Comparison of ENCODE assay signal across 7 mouse cellular contexts in genomic region chrX:20548880-20549440, GRCm38 (mm10). TPM values are rescaled to one million over a fixed set of nuclear protein-coding genes. Genes with fewer than 3 reads are reported as not detected.
DNase-seq lines count a peak whose midpoint lies in the region; ATAC-seq and TF ChIP-seq lines count a peak whose summit lies in the region.

No protein-coding gene starts in this region.

- no peaks in the 10 kb centered on the region for H3K4me1 ChIP-seq in limb, embryonic 12.5 days (replicated peaks)
- no peaks in the 10 kb centered on the region for H3K4me1 ChIP-seq in limb, embryonic 10.5 days
- no peaks in the 10 kb centered on the region for H3K4me1 ChIP-seq in hindbrain, embryonic 12.5 days
- H3K4me1 ChIP-seq in intestine, postnatal 0 days (replicated peaks; ENCODE audit: control insufficient read depth, insufficient read depth, low read length): no peaks in the 10 kb centered on the region
- H3K4me1 ChIP-seq in midbrain, embryonic 14.5 days (ENCODE audit: control insufficient read depth, insufficient read depth, low read length): no peaks in the 10 kb centered on the region

- H3K9ac ChIP-seq in limb, embryonic 12.5 days (replicated peaks): no peak overlapping the region
- no peak overlapping the region for H3K9ac ChIP-seq in hindbrain, embryonic 12.5 days
- no peak overlapping the region for H3K9ac ChIP-seq in intestine, postnatal 0 days (ENCODE audit: low read depth, low read length)
- H3K9ac ChIP-seq in midbrain, embryonic 14.5 days (replicated peaks; ENCODE audit: low read length): no peak overlapping the region

- no peak for TF ChIP-seq CTCF in intestine, postnatal 0 days (IDR thresholded peaks at IDR 0.05; ENCODE audit: low read depth)

- peak overlapping the region; percentile 58 for H3K4me2 ChIP-seq in limb, embryonic 12.5 days
- peak overlapping the region; percentile 57 for H3K4me2 ChIP-seq in hindbrain, embryonic 12.5 days (replicated peaks)
- H3K4me2 ChIP-seq in intestine, postnatal 0 days (replicated peaks; ENCODE audit: low read depth): peak overlapping the region; percentile 68
- H3K4me2 ChIP-seq in midbrain, embryonic 14.5 days (ENCODE audit: low read length): peak overlapping the region; percentile 60

- no peak overlapping the region for H3K27ac ChIP-seq in limb, embryonic 12.5 days
- no peak overlapping the region for H3K27ac ChIP-seq in limb, embryonic 10.5 days
- H3K27ac ChIP-seq in hindbrain, embryonic 12.5 days: no peak overlapping the region
- no peak overlapping the region for H3K27ac ChIP-seq in intestine, postnatal 0 days (ENCODE audit: low read depth, low read length)
- H3K27ac ChIP-seq in midbrain, embryonic 14.5 days (replicated peaks; ENCODE audit: low read depth, low read length): no peak overlapping the region

- H3K4me3 ChIP-seq in limb, embryonic 12.5 days (replicated peaks): no peak overlapping the region
- H3K4me3 ChIP-seq in limb, embryonic 10.5 days: no peak overlapping the region
- H3K4me3 ChIP-seq in hindbrain, embryonic 12.5 days: no peak overlapping the region
- H3K4me3 ChIP-seq in intestine, postnatal 0 days (ENCODE audit: low read depth, low read length): no peak overlapping the region
- H3K4me3 ChIP-seq in midbrain, embryonic 14.5 days (replicated peaks; ENCODE audit: low read depth, low read length): no peak overlapping the region

- ATAC-seq in limb, embryonic 12.5 days (ENCODE audit: insufficient number of reproducible peaks, insufficient read depth, low FRiP score, low TSS enrichment, low read depth): no peak
- no peak for ATAC-seq in hindbrain, embryonic 12.5 days (ENCODE audit: low FRiP score)
- ATAC-seq in intestine, postnatal 0 days: no peak
- ATAC-seq in midbrain, embryonic 14.5 days (ENCODE audit: low FRiP score, low TSS enrichment): no peak

- no peaks in the 10 kb centered on the region for H3K27me3 ChIP-seq in limb, embryonic 12.5 days
- no peaks in the 10 kb centered on the region for H3K27me3 ChIP-seq in limb, embryonic 10.5 days (ENCODE audit: low read depth, poor library complexity, severe bottlenecking)
- no peaks in the 10 kb centered on the region for H3K27me3 ChIP-seq in hindbrain, embryonic 12.5 days
- H3K27me3 ChIP-seq in intestine, postnatal 0 days (replicated peaks; ENCODE audit: control insufficient read depth, insufficient read depth, low read length): no peaks in the 10 kb centered on the region
- no peaks in the 10 kb centered on the region for H3K27me3 ChIP-seq in midbrain, embryonic 14.5 days (ENCODE audit: control insufficient read depth, insufficient read depth, low read length)

- DNase-seq in limb, embryonic 10.5 days (ENCODE audit: low spot score): no peak
- no peak for DNase-seq in midbrain, embryonic 14.5 days
- no peak for DNase-seq in left cerebral cortex, adult 8-10 months (ENCODE audit: low spot score in 2 of 2)
- DNase-seq in adrenal gland, postnatal 14 days: no peak

- H3K9me3 ChIP-seq in limb, embryonic 12.5 days: no peaks in the 10 kb centered on the region
- H3K9me3 ChIP-seq in limb, embryonic 10.5 days (replicated peaks): no peaks in the 10 kb centered on the region
- no peaks in the 10 kb centered on the region for H3K9me3 ChIP-seq in hindbrain, embryonic 12.5 days (replicated peaks)
- H3K9me3 ChIP-seq in intestine, postnatal 0 days (ENCODE audit: control insufficient read depth): no peaks in the 10 kb centered on the region
- no peaks in the 10 kb centered on the region for H3K9me3 ChIP-seq in midbrain, embryonic 14.5 days (ENCODE audit: control insufficient read depth, low read length)

- 53% methylated on average over 1 of the region's 1 CpGs for WGBS in limb, embryonic 12.5 days
- 56% methylated on average over 1 of the region's 1 CpGs for WGBS in limb, embryonic 10.5 days
- WGBS in hindbrain, embryonic 12.5 days: 63% methylated on average over 1 of the region's 1 CpGs
- WGBS in intestine, postnatal 0 days: 32% methylated on average over 1 of the region's 1 CpGs
- WGBS in midbrain, embryonic 14.5 days: 54% methylated on average over 1 of the region's 1 CpGs

- H3K36me3 ChIP-seq in limb, embryonic 12.5 days: no peaks in the 10 kb centered on the region
- no peaks in the 10 kb centered on the region for H3K36me3 ChIP-seq in limb, embryonic 10.5 days
- no peaks in the 10 kb centered on the region for H3K36me3 ChIP-seq in hindbrain, embryonic 12.5 days
- no peaks in the 10 kb centered on the region for H3K36me3 ChIP-seq in intestine, postnatal 0 days (ENCODE audit: control insufficient read depth, insufficient read depth)
- no peaks in the 10 kb centered on the region for H3K36me3 ChIP-seq in midbrain, embryonic 14.5 days (ENCODE audit: control insufficient read depth, insufficient read depth, low read length)

RNA-seq across cellular contexts. Expression of gene Rgn, which starts 0.6 kb away (rescaled TPM):
- polyA plus RNA-seq in limb, embryonic 12.5 days (2016; fragmentation: Nextera tagmentation; extraction: Ambion mirVana): 0.54 and 0.91 TPM in 2 replicates
- 0.20 and 0.21 TPM in 2 replicates for polyA plus RNA-seq in limb, embryonic 10.5 days (2016; fragmentation: Nextera tagmentation; extraction: Ambion mirVana)
- 0.29 TPM in 1 of 2 replicates, not detected in the other for polyA plus RNA-seq in hindbrain, embryonic 12.5 days (2016; fragmentation: Nextera tagmentation; extraction: Ambion mirVana)
- 13.1 and 14.4 TPM in 2 replicates for polyA plus RNA-seq in intestine, postnatal 0 days (2015; fragmentation: Nextera tagmentation; extraction: Ambion mirVana)
- polyA plus RNA-seq in midbrain, embryonic 14.5 days (2014; fragmentation: Nextera tagmentation; extraction: Ambion mirVana): 0.49 and 0.86 TPM in 2 replicates
- under 1 TPM in 3 of 4 experiments, not detected in 1; 0.22 to 0.46 (median 0.38) TPM for total RNA-seq in left cerebral cortex, adult 8-10 months (2022)
- 3.6 and 82.0 TPM in 2 replicates for total RNA-seq in adrenal gland, postnatal 14 days (2021)
